Mouse (Mus musculus): ENCODE measurements at regions not wholly inside any gene's neighbourhood (a gene's known extent, or its start where the extent isn't known, plus 50 kb on each side); places are given as distances from the start of the nearest gene placed in this dataset.

DNA sequence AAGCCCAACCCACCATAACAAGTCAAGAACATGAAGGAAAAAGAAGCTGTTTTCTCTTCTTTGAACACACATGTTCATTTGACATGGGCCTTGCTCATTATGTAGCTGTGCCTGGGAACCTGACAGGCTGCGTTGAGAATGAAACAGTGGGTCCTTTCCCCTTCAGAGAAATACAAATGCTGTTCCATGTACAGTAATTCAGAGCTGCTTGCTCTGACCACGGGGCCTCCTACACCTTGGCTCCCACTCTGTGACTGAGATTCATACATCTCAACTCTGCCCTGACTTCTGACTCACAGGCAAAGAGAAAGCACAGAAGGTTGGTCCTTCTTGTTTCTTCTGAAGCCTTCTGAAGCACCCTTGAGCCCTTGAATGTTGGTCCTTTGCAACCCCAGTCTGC lies 1345.4 kb upstream of the A1bg start:
- no peaks in the 10 kb centered on the region for H3K36me3 ChIP-seq (replicated peaks)
- no peak overlapping the region for H3K4me3 ChIP-seq (replicated peaks)
- WGBS (ENCODE audit: insufficient replicate concordance) = 74% methylated on average over 2 of the region's 2 CpGs

DNA sequence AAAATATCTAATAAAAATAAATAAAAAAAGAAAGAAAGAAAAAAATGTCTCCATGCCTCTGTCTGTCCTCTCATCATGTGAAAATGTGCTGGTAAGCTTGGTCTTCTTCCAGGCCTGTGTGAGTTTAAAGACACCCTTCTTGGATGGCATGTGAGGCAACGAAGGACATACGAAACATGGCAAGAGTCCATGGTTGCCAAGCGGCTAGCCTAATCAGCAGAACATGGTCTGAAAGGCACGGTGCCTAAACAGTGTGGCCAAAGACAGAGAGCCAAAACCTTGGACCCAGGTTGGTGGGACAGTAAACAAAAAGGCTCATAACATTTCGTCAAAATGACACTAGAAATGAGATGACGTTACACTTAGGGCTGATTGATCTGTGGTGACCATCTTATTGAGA lies 1344.7 kb upstream of the A1bg start:
- Histone ChIP-seq H3K9me3 (replicated peaks) (no peaks in the 10 kb centered on the region), H3K4me1 (replicated peaks) (0 out of 2 replicates have a peak, but pooled peaks cover 12% of the 10 kb centered on the region), H3K36me3 (replicated peaks) (no peaks in the 10 kb centered on the region), H3K4me2 (no peak overlapping the region), H3K4me3 (replicated peaks) (no peak overlapping the region), H3K27ac (replicated peaks) (no peak overlapping the region), H3K9ac (no peak overlapping the region), H3K27me3 (no peaks in the 10 kb centered on the region)
- no peak for ATAC-seq (ENCODE audit: insufficient read depth)
- WGBS (ENCODE audit: insufficient replicate concordance) = 81% methylated on average over 6 of the region's 6 CpGs

More for the DNA sequence above, 1345.4 kb upstream of the A1bg start:
- no peak overlapping the region for H3K27ac ChIP-seq (replicated peaks)
- no peaks in the 10 kb centered on the region for H3K9me3 ChIP-seq (replicated peaks)
- no peaks in the 10 kb centered on the region for H3K27me3 ChIP-seq
- no peak overlapping the region for H3K9ac ChIP-seq
- no peak overlapping the region for H3K4me2 ChIP-seq
- 0 out of 2 replicates have a peak, but pooled peaks cover 12% of the 10 kb centered on the region for H3K4me1 ChIP-seq (replicated peaks)
- ATAC-seq (ENCODE audit: insufficient read depth) = no peak

DNA sequence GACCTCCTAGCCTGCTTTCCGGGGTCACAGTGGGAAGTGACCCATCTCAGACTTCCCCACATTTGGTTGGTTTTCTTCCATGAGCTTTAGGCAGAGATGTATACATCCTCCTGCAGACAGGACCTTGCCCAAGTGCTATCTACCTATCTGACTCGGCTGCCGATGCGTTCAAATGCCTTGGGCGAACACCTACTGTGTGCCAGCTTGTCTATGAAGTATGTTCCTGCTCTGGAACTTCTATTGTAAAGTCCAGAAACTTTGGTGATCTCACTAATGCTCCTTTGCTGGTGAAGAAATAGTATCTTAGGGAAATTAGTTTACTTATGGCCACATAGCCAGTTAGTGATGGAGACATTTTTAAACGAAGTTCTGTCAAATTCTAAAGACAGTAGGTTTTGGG lies 1343.2 kb upstream of the A1bg start:
- no peaks in the 10 kb centered on the region for H3K9me3 ChIP-seq (replicated peaks)
- H3K4me1 ChIP-seq (replicated peaks) = 0 out of 2 replicates have a peak, but pooled peaks cover 12% of the 10 kb centered on the region
- H3K27me3 ChIP-seq = no peaks in the 10 kb centered on the region
- WGBS (ENCODE audit: insufficient replicate concordance) = 78% methylated on average over 6 of the region's 6 CpGs
- no peak overlapping the region for H3K4me3 ChIP-seq (replicated peaks)
- no peaks in the 10 kb centered on the region for H3K36me3 ChIP-seq (replicated peaks)
- no peak overlapping the region for H3K4me2 ChIP-seq
- no peak for ATAC-seq (ENCODE audit: insufficient read depth)
- H3K27ac ChIP-seq (replicated peaks) = no peak overlapping the region
- H3K9ac ChIP-seq = no peak overlapping the region

DNA sequence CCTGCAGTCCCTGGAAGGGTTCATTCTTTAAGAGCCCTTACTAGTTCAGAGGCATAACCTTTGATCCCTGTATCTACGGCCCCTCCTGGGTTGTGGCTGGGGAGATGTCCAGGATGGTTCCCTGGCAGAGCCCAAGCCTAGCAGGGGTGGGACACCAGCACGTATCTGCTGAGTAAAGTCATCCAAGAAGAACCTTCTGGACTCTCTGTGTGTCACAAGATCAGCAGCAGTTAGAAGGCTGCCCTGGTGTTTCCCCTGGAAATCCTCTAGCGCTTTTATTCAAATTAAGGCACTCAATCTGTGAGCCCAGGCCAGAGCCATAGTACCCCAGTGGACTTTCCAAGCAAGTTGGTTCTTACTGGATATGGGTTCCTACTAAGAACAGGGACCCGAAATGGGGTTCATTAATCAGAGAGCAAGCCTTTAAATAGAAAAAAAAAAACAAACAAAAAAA lies 1342.7 kb upstream of the A1bg start:
- ATAC-seq (ENCODE audit: insufficient read depth) = no peak
- H3K27me3 ChIP-seq = no peaks in the 10 kb centered on the region

DNA sequence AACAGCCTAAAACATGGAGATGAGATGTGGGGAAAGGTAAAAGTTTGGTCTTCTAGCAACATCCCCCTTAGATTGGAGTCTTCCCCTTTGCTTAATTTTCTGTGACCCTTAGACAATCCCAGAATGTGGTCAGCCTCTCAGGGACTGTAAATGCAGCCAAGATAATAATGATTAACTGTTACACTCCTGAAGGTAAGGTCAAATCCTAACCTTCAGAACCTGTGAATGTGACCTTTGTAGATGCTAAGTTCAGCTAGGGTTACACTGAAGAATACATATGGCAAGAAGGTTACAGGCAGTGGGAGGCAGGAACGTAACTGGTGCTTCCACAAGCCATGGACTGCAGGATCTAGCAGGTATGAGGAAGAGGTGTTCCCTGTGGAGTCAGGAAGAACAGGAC lies 1342.2 kb upstream of the A1bg start:
- no peak overlapping the region for H3K4me3 ChIP-seq (replicated peaks)
- H3K9ac ChIP-seq = no peak overlapping the region
- no peak overlapping the region for H3K4me2 ChIP-seq
- no peak overlapping the region for H3K27ac ChIP-seq (replicated peaks)
- H3K9me3 ChIP-seq (replicated peaks) = no peaks in the 10 kb centered on the region
- H3K36me3 ChIP-seq (replicated peaks) = no peaks in the 10 kb centered on the region
- ATAC-seq (ENCODE audit: insufficient read depth) = no peak
- WGBS (ENCODE audit: insufficient replicate concordance) = 64% methylated on average over 1 of the region's 1 CpGs
- 0 out of 2 replicates have a peak, but pooled peaks cover 12% of the 10 kb centered on the region for H3K4me1 ChIP-seq (replicated peaks)
- no peaks in the 10 kb centered on the region for H3K27me3 ChIP-seq

More for the DNA sequence above, 1342.7 kb upstream of the A1bg start:
- Histone ChIP-seq H3K9ac (no peak overlapping the region), H3K27ac (replicated peaks) (no peak overlapping the region), H3K4me1 (replicated peaks) (0 out of 2 replicates have a peak, but pooled peaks cover 12% of the 10 kb centered on the region), H3K9me3 (replicated peaks) (no peaks in the 10 kb centered on the region), H3K4me2 (no peak overlapping the region), H3K4me3 (replicated peaks) (no peak overlapping the region), H3K36me3 (replicated peaks) (no peaks in the 10 kb centered on the region)
- 65% methylated on average over 4 of the region's 4 CpGs for WGBS (ENCODE audit: insufficient replicate concordance)

DNA sequence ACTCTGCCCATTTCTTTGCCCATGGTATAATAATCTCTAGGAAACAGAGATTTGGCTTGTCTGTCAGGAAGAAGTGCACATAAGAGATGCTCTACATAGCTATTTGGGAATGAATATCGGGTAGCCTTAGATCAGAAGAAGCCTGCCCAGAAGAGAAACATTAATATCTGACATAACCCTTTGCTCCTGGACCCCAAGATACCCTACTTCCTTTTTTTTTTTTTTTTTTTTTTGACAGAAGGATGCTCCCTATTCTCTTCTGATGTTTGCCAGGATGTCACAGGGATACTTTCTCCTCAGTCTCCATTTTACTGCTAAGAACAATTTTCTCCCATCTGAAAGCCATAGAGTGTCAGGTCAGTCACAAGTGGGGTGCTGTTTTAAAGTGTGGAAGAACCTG lies 1341.4 kb upstream of the A1bg start:
- ATAC-seq (ENCODE audit: insufficient read depth) = no peak
- H3K4me3 ChIP-seq (replicated peaks) = no peak overlapping the region
- WGBS (ENCODE audit: insufficient replicate concordance) = 53% methylated on average over 1 of the region's 1 CpGs

DNA sequence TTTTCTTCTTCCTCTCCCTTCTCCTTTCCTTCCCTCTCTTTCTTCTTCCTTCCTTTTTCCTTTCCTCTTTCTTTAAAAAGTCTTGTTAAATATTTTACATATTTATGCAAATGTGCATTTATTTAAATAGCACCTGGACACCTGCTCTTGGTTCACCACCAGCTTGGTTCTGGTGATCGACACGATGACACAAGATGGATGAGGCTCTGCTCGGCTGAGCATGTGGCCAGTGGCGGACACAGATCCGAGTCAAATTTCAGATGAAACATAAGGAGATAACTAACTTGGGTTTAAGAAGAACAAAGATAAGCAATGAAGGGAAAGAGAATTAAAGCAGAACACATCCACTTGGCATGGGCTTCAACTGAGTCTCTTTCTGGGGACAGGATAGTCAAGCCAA lies 1339.7 kb upstream of the A1bg start:
- Histone ChIP-seq H3K36me3 (replicated peaks) (no peaks in the 10 kb centered on the region), H3K4me3 (replicated peaks) (no peak overlapping the region), H3K4me1 (replicated peaks) (peaks cover 12% of the 10 kb centered on the region; the same call in 1 of the 2 replicates), H3K27me3 (no peaks in the 10 kb centered on the region), H3K9me3 (replicated peaks) (no peaks in the 10 kb centered on the region), H3K27ac (replicated peaks) (no peak overlapping the region), H3K4me2 (no peak overlapping the region), H3K9ac (no peak overlapping the region)
- no peak for ATAC-seq (ENCODE audit: insufficient read depth)
- 77% methylated on average over 5 of the region's 5 CpGs for WGBS (ENCODE audit: insufficient replicate concordance)

More for the DNA sequence above, 1341.4 kb upstream of the A1bg start:
- H3K4me2 ChIP-seq = no peak overlapping the region
- no peak overlapping the region for H3K27ac ChIP-seq (replicated peaks)
- no peaks in the 10 kb centered on the region for H3K9me3 ChIP-seq (replicated peaks)
- no peaks in the 10 kb centered on the region for H3K36me3 ChIP-seq (replicated peaks)
- H3K4me1 ChIP-seq (replicated peaks) = 0 out of 2 replicates have a peak, but pooled peaks cover 12% of the 10 kb centered on the region
- H3K9ac ChIP-seq = no peak overlapping the region
- H3K27me3 ChIP-seq = no peaks in the 10 kb centered on the region

DNA sequence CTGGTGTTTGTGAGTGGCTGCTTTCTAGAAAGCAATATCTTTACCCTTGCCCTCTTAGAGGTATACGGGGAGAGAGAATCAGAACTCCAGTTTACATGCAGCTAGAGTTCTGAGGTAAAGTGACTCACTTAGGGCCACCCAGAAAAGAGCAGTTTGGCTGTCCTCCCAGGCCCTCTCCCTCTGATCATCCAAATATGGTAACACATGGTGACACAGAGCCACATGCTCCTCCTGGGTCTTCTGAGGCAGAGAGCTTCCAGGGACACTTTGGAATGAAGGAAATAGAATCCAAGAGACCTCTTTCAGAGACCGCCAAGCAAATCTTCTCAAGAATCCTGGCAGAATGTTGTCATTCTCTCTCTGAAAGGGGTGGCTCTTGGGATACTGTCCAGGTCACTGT lies 1338.7 kb upstream of the A1bg start:
- H3K36me3 ChIP-seq (replicated peaks) = no peaks in the 10 kb centered on the region
- 76% methylated on average over 2 of the region's 2 CpGs for WGBS (ENCODE audit: insufficient replicate concordance)

DNA sequence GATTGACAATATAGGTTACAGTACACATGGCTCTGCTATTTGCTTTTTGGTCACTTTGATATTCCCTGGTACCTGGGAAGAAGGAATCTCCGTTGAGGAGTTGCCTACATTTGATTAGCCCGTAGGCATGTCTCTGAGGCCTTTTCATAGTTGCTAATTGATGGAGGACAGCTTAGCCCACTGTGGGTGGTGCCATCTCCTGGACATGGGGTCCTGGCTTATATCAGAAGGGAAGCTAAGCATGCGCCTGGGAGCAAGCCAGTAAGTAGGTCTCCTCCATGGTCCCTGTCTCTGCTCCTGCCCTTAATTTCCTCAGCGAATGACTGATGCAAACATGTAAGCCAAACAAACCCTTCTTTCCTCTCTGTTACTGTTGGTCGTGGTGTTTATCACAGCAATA lies 1335.8 kb upstream of the A1bg start:
- Histone ChIP-seq H3K4me1 (replicated peaks) (peaks cover 7% of the 10 kb centered on the region), H3K4me2 (no peak overlapping the region), H3K9ac (no peak overlapping the region), H3K27me3 (no peaks in the 10 kb centered on the region), H3K4me3 (replicated peaks) (no peak overlapping the region), H3K36me3 (replicated peaks) (no peaks in the 10 kb centered on the region), H3K9me3 (replicated peaks) (no peaks in the 10 kb centered on the region), H3K27ac (replicated peaks) (no peak overlapping the region)
- WGBS (ENCODE audit: insufficient replicate concordance) = 69% methylated on average over 5 of the region's 5 CpGs
- no peak for ATAC-seq (ENCODE audit: insufficient read depth)

More for the DNA sequence above, 1338.7 kb upstream of the A1bg start:
- H3K9ac ChIP-seq = no peak overlapping the region
- ATAC-seq (ENCODE audit: insufficient read depth) = no peak
- no peak overlapping the region for H3K27ac ChIP-seq (replicated peaks)
- no peak overlapping the region for H3K4me3 ChIP-seq (replicated peaks)
- H3K27me3 ChIP-seq = no peaks in the 10 kb centered on the region
- H3K4me2 ChIP-seq = no peak overlapping the region
- peaks cover 19% of the 10 kb centered on the region for H3K4me1 ChIP-seq (replicated peaks)
- H3K9me3 ChIP-seq (replicated peaks) = no peaks in the 10 kb centered on the region

DNA sequence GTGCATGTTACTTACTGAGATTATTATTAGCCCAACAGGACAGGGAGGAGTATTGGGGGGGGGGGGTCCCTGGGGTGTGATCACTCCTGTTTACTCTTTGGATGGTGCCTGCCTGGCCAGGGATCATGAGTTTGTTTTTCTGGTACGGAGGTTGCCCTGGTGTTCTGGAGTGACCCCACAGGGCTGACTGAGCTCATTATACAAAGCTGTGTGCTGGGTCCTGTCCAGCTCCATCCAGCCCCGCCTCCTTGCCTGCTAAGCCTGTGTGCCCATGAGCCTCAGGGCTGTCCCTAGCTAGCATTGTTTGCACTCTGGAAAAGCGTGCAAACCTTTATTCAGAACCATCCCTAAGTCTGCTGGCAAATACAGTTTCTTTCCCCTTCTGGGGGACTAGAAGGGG lies 1335.1 kb upstream of the A1bg start:
- Histone ChIP-seq H3K9ac (no peak overlapping the region), H3K27me3 (no peaks in the 10 kb centered on the region), H3K4me1 (replicated peaks) (peaks cover 7% of the 10 kb centered on the region), H3K36me3 (replicated peaks) (no peaks in the 10 kb centered on the region), H3K4me2 (no peak overlapping the region), H3K9me3 (replicated peaks) (no peaks in the 10 kb centered on the region), H3K4me3 (replicated peaks) (no peak overlapping the region), H3K27ac (replicated peaks) (no peak overlapping the region)
- WGBS (ENCODE audit: insufficient replicate concordance) = 69% methylated on average over 3 of the region's 3 CpGs
- ATAC-seq (ENCODE audit: insufficient read depth) = peak; percentile 87

DNA sequence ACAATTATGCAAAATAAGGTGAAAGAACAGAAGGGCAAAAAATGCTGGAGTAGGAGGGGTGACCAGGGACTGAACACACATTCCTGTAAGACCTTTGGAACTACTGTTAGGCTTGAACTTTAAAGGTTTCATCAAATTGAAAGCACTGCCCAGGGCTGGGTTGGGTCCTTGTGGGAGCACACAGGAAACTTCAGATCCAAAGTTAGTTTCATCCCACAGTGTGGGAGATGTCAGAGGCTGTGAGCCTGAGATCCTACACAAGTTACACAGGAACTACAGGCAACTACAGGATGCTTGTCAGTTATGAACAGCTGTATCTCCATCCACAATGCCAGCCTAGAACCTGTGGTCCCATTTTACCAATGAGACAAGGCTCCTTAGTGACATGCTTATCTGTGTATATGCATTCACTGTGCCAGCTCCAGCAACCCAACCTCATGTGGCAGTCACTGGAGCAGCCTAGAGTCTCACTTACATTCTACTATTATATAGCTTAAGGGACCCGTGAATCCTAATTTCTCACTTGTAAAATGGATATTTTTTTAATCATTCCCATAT lies 1334.4 kb upstream of the A1bg start:
- no peak overlapping the region for H3K9ac ChIP-seq
- ATAC-seq (ENCODE audit: insufficient read depth) = no peak
- no peak overlapping the region for H3K27ac ChIP-seq (replicated peaks)
- H3K9me3 ChIP-seq (replicated peaks) = no peaks in the 10 kb centered on the region
- no peak overlapping the region for H3K4me2 ChIP-seq
- no peaks in the 10 kb centered on the region for H3K27me3 ChIP-seq
- peaks cover 7% of the 10 kb centered on the region for H3K4me1 ChIP-seq (replicated peaks)
- WGBS (ENCODE audit: insufficient replicate concordance) = 62% methylated on average over 1 of the region's 1 CpGs
- no peak overlapping the region for H3K4me3 ChIP-seq (replicated peaks)
- H3K36me3 ChIP-seq (replicated peaks) = no peaks in the 10 kb centered on the region

DNA sequence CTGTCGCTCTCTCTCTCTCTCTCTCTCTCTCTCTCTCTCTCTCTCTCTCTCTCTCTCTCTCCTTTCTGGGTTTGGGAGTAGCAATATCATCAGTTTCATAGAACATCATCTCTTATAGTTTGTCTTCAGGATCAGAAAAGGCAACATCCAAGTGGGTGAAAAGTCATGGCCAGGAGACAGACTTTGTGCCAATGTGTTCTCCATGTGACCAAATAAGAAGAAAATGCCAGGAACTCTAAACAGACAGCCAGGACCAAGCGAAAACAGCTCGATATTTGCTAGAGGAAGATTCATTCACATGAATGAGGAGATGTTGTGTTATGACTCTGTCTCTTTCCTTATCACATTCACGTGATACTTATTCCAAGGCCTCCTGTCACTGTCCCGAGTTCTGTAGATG lies 1332.8 kb upstream of the A1bg start:
- no peaks in the 10 kb centered on the region for H3K9me3 ChIP-seq (replicated peaks)
- 77% methylated on average over 5 of the region's 5 CpGs for WGBS (ENCODE audit: insufficient replicate concordance)
- ATAC-seq (ENCODE audit: insufficient read depth) = no peak
- H3K27ac ChIP-seq (replicated peaks) = no peak overlapping the region
- no peak overlapping the region for H3K4me2 ChIP-seq
- H3K4me1 ChIP-seq (replicated peaks) = peaks cover 7% of the 10 kb centered on the region
- H3K9ac ChIP-seq = no peak overlapping the region
- no peak overlapping the region for H3K4me3 ChIP-seq (replicated peaks)
- H3K36me3 ChIP-seq (replicated peaks) = no peaks in the 10 kb centered on the region
- H3K27me3 ChIP-seq = no peaks in the 10 kb centered on the region
